Mouse (Mus musculus): Measurements from ENCODE around the gene Adamts12. TPM values are rescaled to one million over a fixed set of nuclear protein-coding genes. Genes with fewer than 3 reads are reported as not detected.

Adamts12 gene
- polyA plus RNA-seq, 1 experiment from 2014 or later: 1.7 TPM

DNA sequence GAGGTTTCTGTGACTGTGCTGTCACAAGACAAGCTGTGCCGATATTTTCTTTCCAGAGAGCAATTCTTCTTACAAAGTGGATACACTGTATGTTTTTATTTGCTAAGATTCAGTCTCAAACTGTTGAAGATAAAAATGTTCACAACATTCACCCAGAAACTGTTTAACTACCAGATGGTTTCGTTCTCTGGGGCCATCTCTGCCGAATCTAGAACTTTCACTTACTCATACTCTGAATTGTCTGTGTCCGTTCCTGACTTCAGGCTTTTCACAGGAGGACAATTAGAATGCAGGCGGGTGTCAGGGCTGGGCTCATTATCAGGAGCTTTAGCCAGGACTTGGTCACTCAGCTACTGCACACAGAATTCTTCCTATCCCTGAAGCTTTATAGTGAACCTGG is 227.7 kb downstream of the Adamts12 start:
- Histone ChIP-seq H3K9me3 (ENCODE audit: control insufficient read depth, low read length) (no peaks in the 10 kb centered on the region), H3K27ac (ENCODE audit: low read length) (no peak overlapping the region), H3K9ac (ENCODE audit: low read depth, low read length) (no peak overlapping the region), H3K27me3 (replicated peaks; ENCODE audit: control insufficient read depth, insufficient read depth, low read length) (no peaks in the 10 kb centered on the region), H3K36me3 (ENCODE audit: control insufficient read depth, insufficient read depth, low read length) (no peaks in the 10 kb centered on the region; the same call in 1 of the 2 replicates), H3K4me3 (ENCODE audit: low read length) (no peak overlapping the region), H3K4me1 (ENCODE audit: control insufficient read depth, insufficient read depth, low read length) (no peaks in the 10 kb centered on the region), H3K4me2 (ENCODE audit: low read depth, low read length) (no peak overlapping the region)
- WGBS: 86% methylated on average over 5 of the region's 5 CpGs
- no peak for ATAC-seq

DNA sequence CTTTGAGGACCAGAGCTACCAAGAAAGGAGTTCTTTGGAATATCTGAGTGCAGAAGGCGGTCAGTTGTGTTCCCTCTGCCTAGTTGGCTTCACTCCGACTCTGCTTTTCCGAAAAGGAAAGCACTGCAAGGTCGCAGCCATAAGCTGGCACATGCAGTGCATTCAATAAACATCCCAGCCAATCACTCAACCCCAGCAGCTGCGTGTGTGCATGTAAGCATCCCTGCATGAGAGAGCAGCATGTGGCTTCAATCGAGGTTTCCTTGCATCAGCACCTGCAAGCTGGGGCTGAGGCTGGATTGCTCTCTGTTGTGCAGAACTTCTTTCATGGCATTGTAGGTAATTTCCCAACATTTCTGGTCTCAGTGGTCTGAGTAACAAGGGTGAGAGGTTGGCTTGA is 230.4 kb downstream of the Adamts12 start:
- no peak overlapping the region for H3K9ac ChIP-seq (ENCODE audit: low read depth, low read length)
- H3K27me3 ChIP-seq (replicated peaks; ENCODE audit: control insufficient read depth, insufficient read depth, low read length): no peaks in the 10 kb centered on the region
- no peak overlapping the region for H3K27ac ChIP-seq (ENCODE audit: low read length)
- H3K9me3 ChIP-seq (ENCODE audit: control insufficient read depth, low read length): no peaks in the 10 kb centered on the region
- H3K4me3 ChIP-seq (ENCODE audit: low read length): no peak overlapping the region
- no peaks in the 10 kb centered on the region; the same call in 1 of the 2 replicates for H3K36me3 ChIP-seq (ENCODE audit: control insufficient read depth, insufficient read depth, low read length)
- no peak overlapping the region for H3K4me2 ChIP-seq (ENCODE audit: low read depth, low read length)
- ATAC-seq: no peak
- WGBS: 63% methylated on average over 6 of the region's 6 CpGs
- H3K4me1 ChIP-seq (ENCODE audit: control insufficient read depth, insufficient read depth, low read length): no peaks in the 10 kb centered on the region

DNA sequence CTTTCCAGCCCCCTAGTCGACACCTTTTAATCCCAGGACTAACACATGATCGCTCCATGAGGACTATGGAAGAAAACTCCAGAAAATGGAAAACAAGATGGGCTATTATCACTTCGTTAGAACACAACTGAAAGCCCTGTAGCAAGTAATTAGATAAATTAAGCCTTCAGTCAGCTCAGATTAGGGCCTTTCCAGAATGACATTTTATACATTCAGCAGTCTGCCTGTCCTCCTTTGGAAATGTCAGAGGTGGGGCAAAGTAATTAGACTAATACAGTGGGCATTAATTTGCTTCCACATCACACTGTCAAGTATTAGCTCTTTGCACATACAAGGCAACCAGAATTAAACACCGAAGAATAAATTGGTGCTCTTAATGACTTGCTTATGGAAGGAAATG is 233.4 kb downstream of the Adamts12 start:
- Histone ChIP-seq H3K4me3 (ENCODE audit: low read length) (no peak overlapping the region), H3K9ac (ENCODE audit: low read depth, low read length) (no peak overlapping the region), H3K9me3 (ENCODE audit: control insufficient read depth, low read length) (no peaks in the 10 kb centered on the region), H3K4me1 (ENCODE audit: control insufficient read depth, insufficient read depth, low read length) (no peaks in the 10 kb centered on the region), H3K27ac (ENCODE audit: low read length) (no peak overlapping the region), H3K4me2 (ENCODE audit: low read depth, low read length) (no peak overlapping the region), H3K27me3 (replicated peaks; ENCODE audit: control insufficient read depth, insufficient read depth, low read length) (no peaks in the 10 kb centered on the region), H3K36me3 (ENCODE audit: control insufficient read depth, insufficient read depth, low read length) (no peaks in the 10 kb centered on the region)
- ATAC-seq: no peak
- WGBS: 91% methylated on average over 4 of the region's 4 CpGs

DNA sequence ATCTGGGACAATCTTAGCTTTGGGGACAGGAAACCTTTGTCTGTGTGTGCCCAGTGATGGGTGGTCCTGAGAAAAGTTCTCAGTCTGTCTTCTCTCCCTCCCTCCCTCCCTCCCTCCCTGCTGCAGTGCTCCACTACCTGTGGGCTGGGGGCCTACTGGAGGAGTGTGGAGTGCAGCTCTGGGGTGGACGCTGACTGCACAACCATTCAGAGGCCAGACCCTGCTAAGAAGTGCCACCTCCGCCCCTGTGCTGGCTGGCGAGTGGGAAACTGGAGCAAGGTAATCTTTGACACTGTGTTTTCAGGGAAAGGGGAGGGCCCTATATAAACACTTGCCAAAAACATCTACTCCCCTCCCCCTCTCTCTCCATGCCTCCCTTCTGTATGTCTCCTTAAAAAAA is 252.5 kb downstream of the Adamts12 start:
- Histone ChIP-seq H3K4me3 (ENCODE audit: low read length) (no peak overlapping the region), H3K9me3 (ENCODE audit: control insufficient read depth, low read length) (no peaks in the 10 kb centered on the region), H3K4me2 (ENCODE audit: low read depth, low read length) (no peak overlapping the region), H3K27ac (ENCODE audit: low read length) (no peak overlapping the region), H3K36me3 (ENCODE audit: control insufficient read depth, insufficient read depth, low read length) (no peaks in the 10 kb centered on the region), H3K9ac (ENCODE audit: low read depth, low read length) (no peak overlapping the region), H3K27me3 (replicated peaks; ENCODE audit: control insufficient read depth, insufficient read depth, low read length) (no peaks in the 10 kb centered on the region), H3K4me1 (ENCODE audit: control insufficient read depth, insufficient read depth, low read length) (no peaks in the 10 kb centered on the region)
- ATAC-seq: no peak
- 39% methylated on average over 3 of the region's 3 CpGs for WGBS

DNA sequence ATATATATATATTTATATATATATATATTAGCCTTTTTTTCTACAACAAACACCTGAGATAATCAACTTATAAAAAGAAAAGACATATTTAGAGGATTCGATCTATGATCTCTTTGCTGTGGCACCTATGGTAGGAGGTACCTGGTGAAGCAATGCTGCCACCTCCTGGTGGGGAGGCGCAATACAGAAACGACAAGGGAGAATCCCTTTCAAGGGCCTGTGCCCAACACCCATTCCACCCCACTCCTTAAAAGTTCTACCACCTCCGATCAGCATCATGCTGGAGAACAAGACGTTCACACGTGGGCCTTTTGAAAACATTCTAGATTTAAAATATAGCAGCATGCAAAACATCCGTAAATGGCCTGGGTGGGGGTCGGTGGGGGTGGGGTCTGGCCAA is 255.9 kb downstream of the Adamts12 start:
- no peak for ATAC-seq
- H3K27ac ChIP-seq (ENCODE audit: low read length): no peak overlapping the region

DNA sequence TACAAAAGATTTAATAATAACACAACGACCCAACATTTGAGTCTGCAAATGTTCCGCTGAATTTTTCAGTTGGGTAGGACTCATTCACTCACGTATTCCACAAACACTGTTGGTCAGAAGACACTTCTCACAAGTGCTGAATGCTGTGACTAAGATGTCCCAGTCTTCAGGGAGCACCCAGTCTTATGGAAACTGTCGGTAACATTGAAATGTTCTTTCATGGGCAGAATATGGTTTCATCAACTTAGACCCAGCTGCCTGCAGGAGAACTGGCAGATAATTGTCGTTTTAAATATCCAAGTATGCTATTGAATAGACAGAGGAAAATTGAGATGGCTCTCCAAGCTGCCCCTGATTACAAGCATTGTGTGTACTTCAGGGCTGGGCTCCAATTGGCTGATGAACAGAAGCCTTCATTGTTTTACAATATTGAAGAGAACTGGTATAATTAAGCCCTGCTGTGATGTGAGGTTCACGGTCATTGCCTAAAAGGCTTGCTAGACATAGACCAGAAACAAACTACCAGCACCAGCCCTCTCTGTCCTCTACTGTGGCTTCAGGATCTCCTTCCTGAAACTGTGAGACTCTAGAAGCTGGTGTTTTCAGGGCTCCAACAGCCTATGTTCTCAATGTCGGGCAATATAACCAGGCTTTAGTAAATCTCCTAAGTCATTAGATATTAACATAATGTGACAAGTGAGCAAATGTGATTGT is 275.0 kb downstream of the Adamts12 start:
- no peak overlapping the region for H3K4me2 ChIP-seq (ENCODE audit: low read depth, low read length)
- H3K27me3 ChIP-seq (replicated peaks; ENCODE audit: control insufficient read depth, insufficient read depth, low read length): no peaks in the 10 kb centered on the region
- H3K4me3 ChIP-seq (ENCODE audit: low read length): no peak overlapping the region
- H3K9me3 ChIP-seq (ENCODE audit: control insufficient read depth, low read length): no peaks in the 10 kb centered on the region
- ATAC-seq: no peak
- no peak overlapping the region for H3K9ac ChIP-seq (ENCODE audit: low read depth, low read length)
- no peaks in the 10 kb centered on the region for H3K4me1 ChIP-seq (ENCODE audit: control insufficient read depth, insufficient read depth, low read length)
- no peak overlapping the region for H3K27ac ChIP-seq (ENCODE audit: low read length)
- 75% methylated on average over 7 of the region's 7 CpGs for WGBS
- H3K36me3 ChIP-seq (ENCODE audit: control insufficient read depth, insufficient read depth, low read length): no peaks in the 10 kb centered on the region

More for the DNA sequence above, 255.9 kb downstream of the Adamts12 start:
- H3K4me3 ChIP-seq (ENCODE audit: low read length): no peak overlapping the region
- H3K27me3 ChIP-seq (replicated peaks; ENCODE audit: control insufficient read depth, insufficient read depth, low read length): no peaks in the 10 kb centered on the region
- H3K36me3 ChIP-seq (ENCODE audit: control insufficient read depth, insufficient read depth, low read length): no peaks in the 10 kb centered on the region
- H3K9ac ChIP-seq (ENCODE audit: low read depth, low read length): no peak overlapping the region
- no peaks in the 10 kb centered on the region for H3K4me1 ChIP-seq (ENCODE audit: control insufficient read depth, insufficient read depth, low read length)
- no peak overlapping the region for H3K4me2 ChIP-seq (ENCODE audit: low read depth, low read length)
- no peaks in the 10 kb centered on the region for H3K9me3 ChIP-seq (ENCODE audit: control insufficient read depth, low read length)
- 32% methylated on average over 8 of the region's 8 CpGs for WGBS

DNA sequence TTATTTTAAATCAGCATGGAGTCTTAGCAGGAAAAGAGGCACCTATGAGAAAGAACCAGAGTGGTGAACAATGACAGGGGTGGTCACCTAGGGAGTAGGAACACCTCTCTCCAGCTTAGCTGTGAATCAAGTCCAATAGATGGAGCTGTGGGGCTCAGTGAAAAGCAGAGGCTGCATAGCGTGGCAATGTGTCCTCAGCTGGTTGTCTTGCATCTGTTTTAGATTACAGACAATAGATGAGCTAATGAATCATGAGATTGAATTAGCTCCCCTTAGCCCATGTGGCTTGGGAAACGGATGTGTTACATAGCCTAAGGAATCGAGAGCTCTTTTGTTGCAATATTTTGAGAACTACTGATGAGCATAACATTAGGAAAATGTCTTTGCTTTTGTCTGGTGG is 291.3 kb downstream of the Adamts12 start:
- no peak for ATAC-seq
- Histone ChIP-seq H3K9ac (ENCODE audit: low read depth, low read length) (no peak overlapping the region), H3K27me3 (replicated peaks; ENCODE audit: control insufficient read depth, insufficient read depth, low read length) (no peaks in the 10 kb centered on the region), H3K4me1 (ENCODE audit: control insufficient read depth, insufficient read depth, low read length) (no peaks in the 10 kb centered on the region), H3K36me3 (ENCODE audit: control insufficient read depth, insufficient read depth, low read length) (no peaks in the 10 kb centered on the region), H3K27ac (ENCODE audit: low read length) (no peak overlapping the region), H3K9me3 (ENCODE audit: control insufficient read depth, low read length) (no peaks in the 10 kb centered on the region), H3K4me3 (ENCODE audit: low read length) (no peak overlapping the region), H3K4me2 (ENCODE audit: low read depth, low read length) (no peak overlapping the region)
- 74% methylated on average over 3 of the region's 3 CpGs for WGBS

DNA sequence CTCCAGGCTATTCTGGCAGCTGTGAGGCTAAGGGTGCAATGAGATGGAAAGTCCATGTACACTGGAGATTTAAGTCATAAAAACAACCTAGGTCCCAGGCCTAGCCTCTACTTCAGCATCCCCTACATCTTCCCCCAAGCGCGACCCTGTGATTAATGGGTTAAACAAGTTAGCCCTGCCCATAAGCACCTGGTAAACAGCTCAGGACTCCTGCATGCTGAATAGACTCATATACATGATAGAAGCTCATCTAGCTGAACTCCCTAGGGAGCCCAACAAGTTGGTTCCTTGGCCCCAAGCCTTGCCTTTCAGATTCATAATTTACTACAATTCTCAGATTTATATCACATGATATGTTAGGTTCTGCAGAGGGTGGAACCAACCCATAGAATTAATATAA is 292.9 kb downstream of the Adamts12 start:
- H3K9me3 ChIP-seq (ENCODE audit: control insufficient read depth, low read length): no peaks in the 10 kb centered on the region
- H3K9ac ChIP-seq (ENCODE audit: low read depth, low read length): no peak overlapping the region
- no peaks in the 10 kb centered on the region for H3K27me3 ChIP-seq (replicated peaks; ENCODE audit: control insufficient read depth, insufficient read depth, low read length)
- no peaks in the 10 kb centered on the region for H3K4me1 ChIP-seq (ENCODE audit: control insufficient read depth, insufficient read depth, low read length)
- no peak overlapping the region for H3K27ac ChIP-seq (ENCODE audit: low read length)
- ATAC-seq: no peak
- H3K4me3 ChIP-seq (ENCODE audit: low read length): no peak overlapping the region
- no peaks in the 10 kb centered on the region for H3K36me3 ChIP-seq (ENCODE audit: control insufficient read depth, insufficient read depth, low read length)
- WGBS: 95% methylated on average over 2 of the region's 2 CpGs
- H3K4me2 ChIP-seq (ENCODE audit: low read depth, low read length): no peak overlapping the region

DNA sequence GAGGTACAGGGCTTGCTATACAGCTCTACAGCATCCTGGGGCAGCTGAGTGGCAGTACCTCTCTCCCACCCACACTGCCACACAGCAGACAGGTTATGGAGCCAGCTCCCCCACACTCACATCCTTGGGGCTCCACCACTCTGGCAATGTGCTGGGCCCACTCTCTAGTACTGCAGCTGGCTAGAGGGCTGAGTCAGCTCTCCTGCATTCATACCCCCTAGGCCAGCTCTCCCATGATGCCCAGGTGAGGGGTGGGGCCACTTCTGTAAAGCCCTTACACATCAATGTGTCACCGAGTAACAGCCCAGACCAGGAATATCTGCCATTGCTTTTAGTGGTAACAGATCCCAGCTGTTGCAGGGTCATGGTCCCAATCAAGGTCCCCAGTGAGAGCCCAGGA is 296.3 kb downstream of the Adamts12 start:
- no peak for ATAC-seq

DNA sequence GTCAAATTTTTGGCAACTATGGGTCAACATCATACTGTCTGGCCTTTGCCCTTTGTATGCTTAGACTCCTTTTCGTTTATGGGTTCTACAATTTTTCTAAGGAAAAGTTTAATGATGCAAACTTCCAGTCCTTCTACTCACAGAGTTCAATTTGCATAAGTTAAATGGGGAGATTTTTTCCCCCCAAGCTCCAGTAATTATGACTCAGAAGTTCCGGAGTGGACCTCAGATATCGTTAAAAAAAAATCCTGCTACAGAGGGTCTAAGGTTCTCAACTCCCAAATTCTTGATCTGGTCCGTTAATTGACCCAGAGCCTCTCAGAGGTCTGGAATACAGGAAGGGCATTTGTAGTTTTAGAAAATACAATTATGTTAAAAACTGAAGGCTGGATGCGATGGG is 297.2 kb downstream of the Adamts12 start:
- H3K27ac ChIP-seq (ENCODE audit: low read length): no peak overlapping the region
- WGBS: 84% methylated on average over 5 of the region's 5 CpGs
- no peaks in the 10 kb centered on the region for H3K9me3 ChIP-seq (ENCODE audit: control insufficient read depth, low read length)

More for the DNA sequence above, 296.3 kb downstream of the Adamts12 start:
- no peak overlapping the region for H3K9ac ChIP-seq (ENCODE audit: low read depth, low read length)
- no peaks in the 10 kb centered on the region for H3K9me3 ChIP-seq (ENCODE audit: control insufficient read depth, low read length)
- no peak overlapping the region for H3K4me2 ChIP-seq (ENCODE audit: low read depth, low read length)
- H3K4me3 ChIP-seq (ENCODE audit: low read length): no peak overlapping the region
- H3K4me1 ChIP-seq (ENCODE audit: control insufficient read depth, insufficient read depth, low read length): no peaks in the 10 kb centered on the region
- H3K27me3 ChIP-seq (replicated peaks; ENCODE audit: control insufficient read depth, insufficient read depth, low read length): no peaks in the 10 kb centered on the region
- no peak overlapping the region for H3K27ac ChIP-seq (ENCODE audit: low read length)
- no peaks in the 10 kb centered on the region for H3K36me3 ChIP-seq (ENCODE audit: control insufficient read depth, insufficient read depth, low read length)
- 72% methylated on average over 1 of the region's 1 CpGs for WGBS

More for the DNA sequence above, 297.2 kb downstream of the Adamts12 start:
- no peaks in the 10 kb centered on the region for H3K36me3 ChIP-seq (ENCODE audit: control insufficient read depth, insufficient read depth, low read length)
- no peak overlapping the region for H3K4me2 ChIP-seq (ENCODE audit: low read depth, low read length)
- no peaks in the 10 kb centered on the region for H3K4me1 ChIP-seq (ENCODE audit: control insufficient read depth, insufficient read depth, low read length)
- ATAC-seq: no peak
- H3K9ac ChIP-seq (ENCODE audit: low read depth, low read length): no peak overlapping the region
- no peaks in the 10 kb centered on the region for H3K27me3 ChIP-seq (replicated peaks; ENCODE audit: control insufficient read depth, insufficient read depth, low read length)
- no peak overlapping the region for H3K4me3 ChIP-seq (ENCODE audit: low read length)

All from intestine, embryonic 16.5 days (tissue).